Mouse (Mus musculus) CH12.LX (cell line): ENCODE results near the gene Gimd1.

ENCODE experiments used
- CHD2 ChIP-seq: IDR thresholded peaks from 2 replicates; pipeline ENCODE4 v1.6.1; 2011; ENCODE audit warnings: low read length, improper control_type of control experiment
- CTCF ChIP-seq, 2 experiments: IDR thresholded peaks in 1 of 2; conservative IDR thresholded peaks in 1 of 2; 2 replicates each; pipeline ENCODE4 v1.5.1; 2011 to 2012; ENCODE audit warnings: low read depth in 2 of 2, low read length in 2 of 2, improper control_type of control experiment in 1 of 2, inconsistent platforms in 1 of 2, mild to moderate bottlenecking in 1 of 2, moderate library complexity in 1 of 2
- EP300 ChIP-seq: IDR thresholded peaks from 2 replicates; pipeline ENCODE4 v1.6.1; 2011; ENCODE audit warnings: low read length, improper control_type of control experiment
- MAFK ChIP-seq: IDR thresholded peaks from 2 replicates; pipeline ENCODE4 v1.6.1; 2011; ENCODE audit warnings: low read length, improper control_type of control experiment; ENCODE audit not compliant: insufficient replicate concordance
- ZC3H11A ChIP-seq: IDR thresholded peaks from 2 replicates; pipeline ENCODE4 v1.6.1; 2012; ENCODE audit warnings: low read depth, mild to moderate bottlenecking, inconsistent platforms, low read length, improper control_type of control experiment

- TF ChIP-seq EP300 = no peak
- no peak for TF ChIP-seq ZC3H11A
- TF ChIP-seq MAFK = no peak
- TF ChIP-seq CHD2 = no peak
- TF ChIP-seq CTCF (conservative IDR thresholded peaks at IDR 0.05 in 1 of 2, IDR thresholded peaks at IDR 0.05 in 1 of 2; ENCODE audit: low read depth in 2 of 2, low read length in 2 of 2) = no peak
Measured at GRCm38 (mm10) chr3:132644071-132644470, 14.5 kb downstream of the Gimd1 start.
